Mouse (Mus musculus) embryonic facial prominence, embryonic 10.5 days (tissue): Measurements from ENCODE around the gene Eef1akmt2. TPM values are rescaled to one million over a fixed set of nuclear protein-coding genes. Genes with fewer than 3 reads are reported as not detected.

Source experiments
- DNase-seq: peaks from one replicate; pipeline ENCODE4 v3.0.0-alpha.2; 2017; ENCODE audit warnings: low spot score
- H3K27ac ChIP-seq: fragments of 300-500 bp; sonication (generic); replicated peaks from 2 replicates; pipeline ENCODE4 v1.5.1; 2016; ENCODE audit warnings: mild to moderate bottlenecking
- H3K27me3 ChIP-seq: fragments of 300-500 bp; sonication (generic); replicated peaks from 2 replicates; pipeline ENCODE4 v1.6.1; 2016; ENCODE audit warnings: low read depth, mild to moderate bottlenecking; ENCODE audit not compliant: poor library complexity, severe bottlenecking
- H3K36me3 ChIP-seq: fragments of 300-500 bp; sonication (generic); replicated peaks from 2 replicates; pipeline ENCODE4 v1.6.1; 2016; ENCODE audit warnings: mild to moderate bottlenecking, moderate library complexity
- H3K4me1 ChIP-seq: fragments of 300-500 bp; sonication (generic); 2 replicates; pipeline ENCODE4 v1.6.1; 2016
- H3K4me3 ChIP-seq: fragments of 300-500 bp; sonication (generic); 2 replicates; pipeline ENCODE4 v1.5.1; 2016; ENCODE audit warnings: mild to moderate bottlenecking, moderate library complexity
- H3K9me3 ChIP-seq: fragments of 300-500 bp; sonication (generic); 2 replicates; pipeline ENCODE4 v1.6.1; 2016; ENCODE audit warnings: mild to moderate bottlenecking
- WGBS: fragments of 180-500 bp; shearing (Covaris S2); methylation state at CpG from one replicate; pipeline ENCODE4 v1.1.7; 2016; 5-methylcytosine and 5-hydroxymethylcytosine counted together
- polyA plus RNA-seq: library from polyadenylated mRNA; unstranded; fragments of >200 nt; fragmentation: Nextera tagmentation; extraction: Ambion mirVana; gene quantifications from 2 replicates; pipeline ENCODE4 v1.2.1, GENCODE M21; 2016

Gene Eef1akmt2
- polyA plus RNA-seq, 1 experiment from 2014 or later, result 72.1 TPM

GRCm38 (mm10) chr7:132888518-132889249 lies 36.2 kb upstream of the Eef1akmt2 start:
- Histone ChIP-seq H3K4me1 (peaks cover 21% of the 10 kb centered on the region), H3K9me3 (no peaks in the 10 kb centered on the region), H3K36me3 (peaks cover 21% of the 10 kb centered on the region), H3K4me3 (no peak overlapping the region), H3K27ac (no peak overlapping the region), H3K27me3 (no peaks in the 10 kb centered on the region)
- DNase-seq, result no peak
- WGBS, result 68% methylated on average over 4 of the region's 4 CpGs

- no peak for DNase-seq
- 82% methylated on average over 3 of the region's 3 CpGs for WGBS
- Histone ChIP-seq H3K27me3 (no peaks in the 10 kb centered on the region), H3K27ac (peak overlapping the region; percentile 67; the same call in 1 of the 2 replicates), H3K4me3 (no peak overlapping the region), H3K36me3 (peaks cover 27% of the 10 kb centered on the region), H3K9me3 (no peaks in the 10 kb centered on the region), H3K4me1 (peaks cover 21% of the 10 kb centered on the region)
Observed at GRCm38 (mm10) chr7:132888052-132888451, 35.6 kb upstream of the Eef1akmt2 start.

GRCm38 (mm10) chr7:132887019-132887804 lies 34.7 kb upstream of the Eef1akmt2 start:
- peaks cover 36% of the 10 kb centered on the region for H3K36me3 ChIP-seq
- H3K9me3 ChIP-seq, result no peaks in the 10 kb centered on the region
- H3K27ac ChIP-seq, result peak overlapping the region; percentile 67
- no peaks in the 10 kb centered on the region for H3K27me3 ChIP-seq
- 42% methylated on average over 7 of the region's 7 CpGs for WGBS
- H3K4me3 ChIP-seq, result no peak overlapping the region
- DNase-seq, result peak; percentile 21
- peaks cover 21% of the 10 kb centered on the region for H3K4me1 ChIP-seq

- H3K36me3 ChIP-seq, result peaks cover 68% of the 10 kb centered on the region
- peaks cover 18% of the 10 kb centered on the region for H3K4me1 ChIP-seq
- no peak overlapping the region for H3K27ac ChIP-seq
- H3K4me3 ChIP-seq, result no peak overlapping the region
- no peaks in the 10 kb centered on the region for H3K27me3 ChIP-seq
- no peaks in the 10 kb centered on the region for H3K9me3 ChIP-seq
- no peak for DNase-seq
- 94% methylated on average over 7 of the region's 7 CpGs for WGBS
Observed at GRCm38 (mm10) chr7:132884031-132884430, 31.6 kb upstream of the Eef1akmt2 start.

- WGBS, result 72% methylated on average over 2 of the region's 2 CpGs
- H3K36me3 ChIP-seq, result peaks cover 85% of the 10 kb centered on the region
- no peaks in the 10 kb centered on the region for H3K9me3 ChIP-seq
- no peaks in the 10 kb centered on the region for H3K27me3 ChIP-seq
- H3K27ac ChIP-seq, result no peak overlapping the region
- H3K4me1 ChIP-seq, result peaks cover 9% of the 10 kb centered on the region
- DNase-seq, result no peak
- no peak overlapping the region for H3K4me3 ChIP-seq
Observed at GRCm38 (mm10) chr7:132882343-132882742, 29.9 kb upstream of the Eef1akmt2 start.

- no peaks in the 10 kb centered on the region for H3K27me3 ChIP-seq
- H3K27ac ChIP-seq, result no peak overlapping the region
- no peaks in the 10 kb centered on the region for H3K9me3 ChIP-seq
- H3K4me3 ChIP-seq, result no peak overlapping the region
- peaks cover 100% of the 10 kb centered on the region for H3K36me3 ChIP-seq
- WGBS, result 92% methylated on average over 1 of the region's 1 CpGs
- DNase-seq, result no peak
- no peaks in the 10 kb centered on the region for H3K4me1 ChIP-seq
Observed at GRCm38 (mm10) chr7:132880276-132880675, 27.8 kb upstream of the Eef1akmt2 start.

GRCm38 (mm10) chr7:132875391-132876086 lies 23.1 kb upstream of the Eef1akmt2 start:
- peaks cover 98% of the 10 kb centered on the region for H3K36me3 ChIP-seq
- no peak for DNase-seq
- H3K9me3 ChIP-seq, result no peaks in the 10 kb centered on the region
- H3K27ac ChIP-seq, result no peak overlapping the region
- WGBS, result 90% methylated on average over 2 of the region's 2 CpGs
- no peaks in the 10 kb centered on the region for H3K27me3 ChIP-seq
- H3K4me3 ChIP-seq, result no peak overlapping the region
- H3K4me1 ChIP-seq, result no peaks in the 10 kb centered on the region

GRCm38 (mm10) chr7:132873043-132873442 lies 20.6 kb upstream of the Eef1akmt2 start:
- DNase-seq, result no peak
- no peak overlapping the region for H3K27ac ChIP-seq
- 93% methylated on average over 2 of the region's 2 CpGs for WGBS
- no peaks in the 10 kb centered on the region for H3K27me3 ChIP-seq
- no peaks in the 10 kb centered on the region for H3K4me1 ChIP-seq
- H3K4me3 ChIP-seq, result no peak overlapping the region
- H3K36me3 ChIP-seq, result peaks cover 98% of the 10 kb centered on the region
- H3K9me3 ChIP-seq, result no peaks in the 10 kb centered on the region

GRCm38 (mm10) chr7:132866316-132866715 lies 13.8 kb upstream of the Eef1akmt2 start:
- no peak overlapping the region for H3K4me3 ChIP-seq
- H3K27me3 ChIP-seq, result no peaks in the 10 kb centered on the region
- H3K9me3 ChIP-seq, result no peaks in the 10 kb centered on the region
- no peak overlapping the region for H3K27ac ChIP-seq
- H3K36me3 ChIP-seq, result peaks cover 67% of the 10 kb centered on the region
- H3K4me1 ChIP-seq, result no peaks in the 10 kb centered on the region
- no peak for DNase-seq
- 97% methylated on average over 9 of the region's 9 CpGs for WGBS

- Histone ChIP-seq H3K4me1 (peaks cover 13% of the 10 kb centered on the region), H3K9me3 (no peaks in the 10 kb centered on the region), H3K27me3 (no peaks in the 10 kb centered on the region), H3K27ac (peak within 1 kb of the TSS; percentile 93), H3K36me3 (0 out of 2 replicates have a peak, but pooled peaks cover 3% of the 10 kb centered on the region), H3K4me3 (peak within 1 kb of the TSS; percentile 96)
- under 1% methylated on average over 53 of the region's 53 CpGs for WGBS
- peak; percentile 91 for DNase-seq
Observed at GRCm38 (mm10) chr7:132859042-132859958, 6.8 kb upstream of the Eef1akmt2 start, which contains the start of gene Abraxas2. Abraxas2 (plus strand) TSS chr7:132859225.

- Histone ChIP-seq H3K36me3 (0 out of 2 replicates have a peak, but pooled peaks cover 3% of the 10 kb centered on the region), H3K27ac (no peak overlapping the region), H3K27me3 (no peaks in the 10 kb centered on the region), H3K9me3 (no peaks in the 10 kb centered on the region), H3K4me1 (peaks cover 13% of the 10 kb centered on the region), H3K4me3 (no peak overlapping the region)
- 70% methylated on average over 5 of the region's 5 CpGs for WGBS
- no peak for DNase-seq
Observed at GRCm38 (mm10) chr7:132858043-132858608, 5.7 kb upstream of the Eef1akmt2 start.
